8 mouse cellular contexts compared by ENCODE assay signal in genomic region chr9:109832391-109833087, GRCm38 (mm10). TPM values are rescaled to one million over a fixed set of nuclear protein-coding genes. Genes with fewer than 3 reads are reported as not detected.
DNase-seq lines count a peak whose midpoint lies in the region; ATAC-seq lines count a peak whose summit lies in the region.

TSS of gene Nme6 (plus strand) at chr9:109832749.

- H3K36me3 ChIP-seq in forebrain, embryonic 11.5 days (ENCODE audit: control insufficient read depth, insufficient read depth, low read length) = peaks cover 3% of the 10 kb centered on the region; the same call in 1 of the 2 replicates
- no peaks in the 10 kb centered on the region for H3K36me3 ChIP-seq in heart, embryonic 16.5 days (ENCODE audit: control insufficient read depth, insufficient read depth)
- peaks cover 15% of the 10 kb centered on the region; the same call in 1 of the 2 replicates for H3K36me3 ChIP-seq in liver, embryonic 15.5 days (replicated peaks)
- H3K36me3 ChIP-seq in neural tube, embryonic 12.5 days = peaks cover 19% of the 10 kb centered on the region

- H3K4me3 ChIP-seq in forebrain, embryonic 11.5 days (ENCODE audit: low read depth, low read length) = peak within 1 kb of the TSS; percentile 57
- H3K4me3 ChIP-seq in heart, embryonic 16.5 days (ENCODE audit: low read length) = peak within 1 kb of the TSS; percentile 71
- peak within 1 kb of the TSS; percentile 68 for H3K4me3 ChIP-seq in liver, embryonic 15.5 days (replicated peaks)
- H3K4me3 ChIP-seq in neural tube, embryonic 12.5 days = peak within 1 kb of the TSS; percentile 60

- H3K4me1 ChIP-seq in forebrain, embryonic 11.5 days (replicated peaks; ENCODE audit: control insufficient read depth, insufficient read depth, low read length) = 0 out of 2 replicates have a peak, but pooled peaks cover 3% of the 10 kb centered on the region
- H3K4me1 ChIP-seq in heart, embryonic 16.5 days (ENCODE audit: control insufficient read depth, insufficient read depth, low read length) = peaks cover 8% of the 10 kb centered on the region
- H3K4me1 ChIP-seq in liver, embryonic 15.5 days (replicated peaks) = peaks cover 19% of the 10 kb centered on the region
- peaks cover 5% of the 10 kb centered on the region for H3K4me1 ChIP-seq in neural tube, embryonic 12.5 days

- peak; percentile 98 for ATAC-seq in forebrain, embryonic 11.5 days (replicated peaks; ENCODE audit: low FRiP score)
- ATAC-seq in heart, embryonic 16.5 days (replicated peaks; ENCODE audit: extremely low read depth, insufficient read depth, low FRiP score) = peak; percentile 94
- ATAC-seq in liver, embryonic 15.5 days (ENCODE audit: insufficient read depth) = peak; percentile 96
- ATAC-seq in neural tube, embryonic 12.5 days (ENCODE audit: low FRiP score, low read depth) = peak; percentile 96

- H3K4me2 ChIP-seq in forebrain, embryonic 11.5 days (ENCODE audit: low read depth, low read length, severe bottlenecking) = peak within 1 kb of the TSS; percentile 73
- H3K4me2 ChIP-seq in heart, embryonic 16.5 days (ENCODE audit: low read depth, low read length) = peak within 1 kb of the TSS; percentile 92
- H3K4me2 ChIP-seq in liver, embryonic 15.5 days = peak within 1 kb of the TSS; percentile 87
- peak within 1 kb of the TSS; percentile 76 for H3K4me2 ChIP-seq in neural tube, embryonic 12.5 days (replicated peaks)

- peak within 1 kb of the TSS; percentile 79 for H3K9ac ChIP-seq in forebrain, embryonic 11.5 days (ENCODE audit: low read length)
- H3K9ac ChIP-seq in heart, embryonic 16.5 days (ENCODE audit: low read length) = peak within 1 kb of the TSS; percentile 79
- H3K9ac ChIP-seq in liver, embryonic 15.5 days = peak within 1 kb of the TSS; percentile 57
- peak within 1 kb of the TSS; percentile 59 for H3K9ac ChIP-seq in neural tube, embryonic 12.5 days

- H3K9me3 ChIP-seq in forebrain, embryonic 11.5 days (ENCODE audit: control insufficient read depth, low read length) = no peaks in the 10 kb centered on the region
- no peaks in the 10 kb centered on the region for H3K9me3 ChIP-seq in heart, embryonic 16.5 days (replicated peaks; ENCODE audit: control insufficient read depth, low read length)
- no peaks in the 10 kb centered on the region for H3K9me3 ChIP-seq in liver, embryonic 15.5 days (replicated peaks)
- H3K9me3 ChIP-seq in neural tube, embryonic 12.5 days = no peaks in the 10 kb centered on the region

- DNase-seq in CD8-positive naive resting alpha-beta T cell, adult 2 months (ENCODE audit: low read depth in 2 of 2, low spot score in 2 of 2) = peak; percentile 78 to 83
- DNase-seq in c-Kit-positive CD71-negative TER-119-negative erythroid progenitor cells, embryonic 14.5 days (ENCODE audit: low read depth) = peak; percentile 75
- DNase-seq in forebrain, embryonic 11.5 days (ENCODE audit: low spot score) = peak; percentile 93
- DNase-seq in kidney, postnatal 36 days = peak; percentile 86 to 92
- DNase-seq in telencephalon, adult 2 months (ENCODE audit: low read depth, low spot score) = peak; percentile 87

- H3K27me3 ChIP-seq in forebrain, embryonic 11.5 days (ENCODE audit: control insufficient read depth, insufficient read depth, low read length) = no peaks in the 10 kb centered on the region
- H3K27me3 ChIP-seq in heart, embryonic 16.5 days (ENCODE audit: control insufficient read depth, insufficient read depth, low read length) = no peaks in the 10 kb centered on the region
- no peaks in the 10 kb centered on the region for H3K27me3 ChIP-seq in liver, embryonic 15.5 days
- no peaks in the 10 kb centered on the region for H3K27me3 ChIP-seq in neural tube, embryonic 12.5 days (replicated peaks)

- under 1% methylated on average over 32 of the region's 32 CpGs for WGBS in forebrain, embryonic 11.5 days
- WGBS in heart, embryonic 16.5 days = under 1% methylated on average over 32 of the region's 32 CpGs
- under 1% methylated on average over 32 of the region's 32 CpGs for whole genome bisulfite sequencing in liver, embryonic 15.5 days (ENCODE audit: insufficient replicate concordance)
- 1% methylated on average over 32 of the region's 32 CpGs for WGBS in neural tube, embryonic 12.5 days

- no peak within 1 kb of the TSS for H3K27ac ChIP-seq in forebrain, embryonic 11.5 days (ENCODE audit: low read depth, low read length)
- peak within 1 kb of the TSS; percentile 79 for H3K27ac ChIP-seq in heart, embryonic 16.5 days (ENCODE audit: low read length)
- H3K27ac ChIP-seq in liver, embryonic 15.5 days (replicated peaks) = peak within 1 kb of the TSS; percentile 73
- H3K27ac ChIP-seq in neural tube, embryonic 12.5 days = no peak within 1 kb of the TSS

RNA-seq across cellular contexts. Expression of gene Nme6, which starts in this region (rescaled TPM):
- polyA plus RNA-seq in forebrain, embryonic 11.5 days (2014; fragmentation: Nextera tagmentation; extraction: Ambion mirVana) = 98.6 and 105 TPM in 2 replicates
- polyA plus RNA-seq in heart, embryonic 16.5 days (2015; fragmentation: Nextera tagmentation; extraction: Ambion mirVana) = 58.1 and 59.2 TPM in 2 replicates
- polyA plus RNA-seq in liver, embryonic 15.5 days (2015; fragmentation: Nextera tagmentation; extraction: Ambion mirVana) = 51.1 and 55.1 TPM in 2 replicates
- 64.5 and 66.7 TPM in 2 replicates for polyA plus RNA-seq in neural tube, embryonic 12.5 days (2016; fragmentation: Nextera tagmentation; extraction: Ambion mirVana)

Comparison
In these comparisons a context has a peak if more than half of its experiments do, and no peak if none do; other contexts are left out.
1. H3K27ac ChIP-seq: peak in heart, embryonic 16.5 days (single experiment) and liver, embryonic 15.5 days (single experiment); none in forebrain, embryonic 11.5 days (single experiment) and neural tube, embryonic 12.5 days (single experiment).
2. Peak in every context shown above with its lines, with median percentiles within 50 percentile points of each other: DNase-seq, ATAC-seq, H3K4me2 ChIP-seq, H3K4me3 ChIP-seq and H3K9ac ChIP-seq.